Mouse (Mus musculus) brain, embryonic 14.5 days (tissue): ENCODE data around the gene Cdh12.

ENCODE experiments used
- CTCF ChIP-seq: fragments of 200-500 bp; IDR thresholded peaks from 2 replicates; pipeline ENCODE4 v1.5.1; 2012; ENCODE audit warnings: inconsistent platforms, mild to moderate bottlenecking, moderate library complexity, borderline replicate concordance; ENCODE audit not compliant: insufficient read depth, insufficient read length; ENCODE audit errors: extremely low read depth
- POLR2A ChIP-seq: fragments of 200-500 bp; IDR thresholded peaks from 2 replicates; pipeline ENCODE4 v1.6.1; 2012; ENCODE audit warnings: mild to moderate bottlenecking, inconsistent platforms, borderline replicate concordance; ENCODE audit not compliant: poor library complexity, insufficient read depth, insufficient read length, severe bottlenecking; ENCODE audit errors: extremely low read depth

DNA sequence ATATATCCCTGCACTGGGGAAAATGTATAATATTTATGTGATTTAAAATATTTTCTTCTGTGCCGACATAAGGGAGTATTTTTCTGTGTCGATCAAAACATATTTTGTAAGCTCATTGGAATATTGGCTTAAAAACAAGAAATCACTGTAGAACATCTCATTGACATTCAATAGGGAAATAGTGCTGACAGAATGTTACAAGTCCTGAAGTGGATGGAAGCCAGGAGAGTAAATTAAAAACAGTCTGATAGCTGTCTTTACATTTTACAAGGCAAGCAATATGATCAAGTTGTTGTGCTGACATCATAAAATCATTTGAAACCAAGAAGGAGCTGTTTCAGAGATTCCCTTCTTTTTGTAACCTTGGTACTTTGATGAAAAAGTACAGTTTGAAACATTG lies 349.5 kb downstream of the Cdh12 start:
- TF ChIP-seq CTCF (no peak), POLR2A (no peak)
